Mouse (Mus musculus): ENCODE measurements at regions not wholly inside any gene's neighbourhood (a gene's known extent, or its start where the extent isn't known, plus 50 kb on each side); places are given as distances from the start of the nearest gene placed in this dataset.

DNA sequence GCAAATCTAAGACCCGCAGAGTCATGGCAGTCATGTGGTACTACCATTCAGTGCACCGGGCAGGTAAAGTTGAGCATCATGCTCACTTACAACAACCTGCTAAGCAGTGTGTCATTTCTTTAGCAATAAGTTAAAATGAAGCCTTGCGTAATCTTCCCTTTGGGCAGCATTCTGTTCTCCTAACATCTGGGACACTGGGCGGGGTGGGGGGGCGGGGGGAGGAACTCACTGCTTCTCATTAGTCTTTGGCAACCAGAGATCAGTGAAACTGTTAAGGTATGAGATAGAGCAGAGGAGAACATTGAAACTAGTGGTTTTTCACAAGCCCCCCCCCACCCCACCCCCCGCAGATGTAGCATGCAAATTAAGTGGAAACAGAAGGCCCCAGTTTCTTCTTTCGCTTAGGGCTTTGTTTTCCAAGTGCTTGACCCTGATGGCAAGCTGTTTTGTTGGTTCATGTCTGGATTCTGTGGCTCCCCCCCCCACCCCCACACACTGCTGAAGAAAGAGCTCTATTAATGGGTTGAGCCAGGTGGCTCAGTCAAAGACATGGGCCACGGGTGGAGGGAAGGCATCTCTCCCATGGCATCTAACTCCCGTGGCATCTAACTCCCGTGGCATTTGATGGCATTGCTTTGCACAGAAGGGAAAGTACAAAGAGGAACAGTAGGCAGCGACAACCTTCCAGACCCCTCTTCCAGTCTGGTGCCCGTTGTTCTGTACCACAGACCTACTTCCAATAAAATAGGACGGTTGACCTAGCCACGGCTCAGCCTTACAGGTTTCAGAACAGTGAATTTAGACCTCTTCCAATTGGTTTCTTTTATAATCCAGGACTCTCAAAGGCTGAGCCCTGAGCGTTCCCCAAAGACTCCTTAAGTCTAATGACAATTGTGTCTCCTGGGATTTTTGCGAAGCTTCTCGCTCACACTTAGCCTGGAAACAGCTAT lies 97.2 kb upstream of the Cpm start:
- DNase-seq (ENCODE audit: low read depth, low spot score): no peak
- 86% methylated on average over 17 of the region's 17 CpGs for WGBS

DNA sequence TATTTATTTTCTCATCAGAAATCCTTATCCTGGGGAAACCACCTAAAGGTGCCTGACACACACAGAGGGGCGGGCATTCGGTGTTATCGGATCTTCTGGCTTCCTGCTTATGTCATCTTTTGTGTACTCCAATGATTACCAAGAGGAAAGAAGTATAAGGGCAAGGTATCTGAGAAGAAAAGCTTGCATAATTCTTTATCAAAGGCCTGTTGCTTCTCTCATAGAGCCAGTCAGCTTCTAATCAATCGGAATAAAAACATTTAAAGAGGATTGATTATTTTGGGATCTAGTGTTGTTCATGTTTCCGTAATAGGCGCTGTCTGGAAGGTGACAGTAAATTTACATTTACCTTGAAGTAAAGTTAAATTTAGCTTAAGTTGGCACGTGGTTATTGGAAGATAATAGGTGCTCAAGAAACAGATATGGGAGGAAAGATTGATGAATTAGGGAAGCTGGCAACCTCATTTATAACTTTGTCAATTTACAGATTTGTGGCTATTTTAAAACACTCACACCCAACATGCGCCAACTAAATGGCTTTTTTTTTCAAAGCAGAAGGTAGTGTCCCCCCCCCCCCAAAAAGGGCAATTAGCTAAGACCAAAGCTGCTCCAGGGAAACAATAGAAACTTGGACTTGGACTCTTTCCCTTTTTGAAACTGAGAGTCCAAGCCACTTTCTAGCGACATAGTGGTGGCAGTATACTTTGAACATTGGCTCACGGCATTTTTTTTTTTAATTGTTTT lies 98.3 kb upstream of the Cpm start:
- no peak for DNase-seq (ENCODE audit: low read depth, low spot score)
- whole genome bisulfite sequencing: 60% methylated on average over 10 of the region's 10 CpGs

DNA sequence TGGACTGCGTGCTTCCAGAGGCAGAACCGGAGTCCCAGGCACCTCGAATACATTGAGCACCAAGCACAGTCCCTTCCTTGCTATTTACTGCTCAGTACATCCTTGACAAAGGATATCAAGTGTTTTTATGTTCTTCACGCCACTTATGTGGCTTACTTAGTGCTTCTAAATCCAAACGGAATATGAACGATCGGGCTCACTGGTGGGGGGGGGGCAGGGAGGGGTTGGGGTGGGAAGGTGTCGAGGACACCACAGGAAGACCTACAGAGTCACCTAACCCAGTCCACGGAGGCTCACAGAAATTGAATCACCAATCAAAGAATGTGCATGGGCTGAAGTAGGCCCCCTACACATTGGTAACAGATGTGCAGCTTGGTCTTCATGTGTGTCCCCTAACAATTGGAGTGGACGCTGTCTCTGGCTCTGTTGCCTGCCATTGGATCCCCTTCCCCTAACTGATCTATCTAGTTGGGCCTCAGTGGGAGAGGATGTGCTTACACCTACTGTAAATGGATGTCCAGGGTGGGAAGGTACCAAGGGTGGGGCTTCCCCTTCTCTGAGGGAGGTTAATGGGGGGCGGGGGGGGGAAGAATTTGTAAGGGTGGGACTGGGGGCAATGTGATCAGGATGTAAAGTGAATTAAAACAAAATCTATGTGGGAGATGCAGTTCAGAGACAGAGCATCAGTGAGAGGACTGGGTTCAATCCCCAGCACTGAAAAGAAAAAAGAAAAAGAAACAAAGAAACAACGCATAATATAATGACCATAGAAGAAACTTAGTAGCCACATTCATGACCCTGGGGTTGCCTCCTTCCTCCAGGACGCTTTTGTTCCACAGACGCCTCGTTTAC lies 99.1 kb upstream of the Cpm start:
- DNase-seq (ENCODE audit: low read depth, low spot score): no peak
- 71% methylated on average over 15 of the region's 15 CpGs for WGBS

DNA sequence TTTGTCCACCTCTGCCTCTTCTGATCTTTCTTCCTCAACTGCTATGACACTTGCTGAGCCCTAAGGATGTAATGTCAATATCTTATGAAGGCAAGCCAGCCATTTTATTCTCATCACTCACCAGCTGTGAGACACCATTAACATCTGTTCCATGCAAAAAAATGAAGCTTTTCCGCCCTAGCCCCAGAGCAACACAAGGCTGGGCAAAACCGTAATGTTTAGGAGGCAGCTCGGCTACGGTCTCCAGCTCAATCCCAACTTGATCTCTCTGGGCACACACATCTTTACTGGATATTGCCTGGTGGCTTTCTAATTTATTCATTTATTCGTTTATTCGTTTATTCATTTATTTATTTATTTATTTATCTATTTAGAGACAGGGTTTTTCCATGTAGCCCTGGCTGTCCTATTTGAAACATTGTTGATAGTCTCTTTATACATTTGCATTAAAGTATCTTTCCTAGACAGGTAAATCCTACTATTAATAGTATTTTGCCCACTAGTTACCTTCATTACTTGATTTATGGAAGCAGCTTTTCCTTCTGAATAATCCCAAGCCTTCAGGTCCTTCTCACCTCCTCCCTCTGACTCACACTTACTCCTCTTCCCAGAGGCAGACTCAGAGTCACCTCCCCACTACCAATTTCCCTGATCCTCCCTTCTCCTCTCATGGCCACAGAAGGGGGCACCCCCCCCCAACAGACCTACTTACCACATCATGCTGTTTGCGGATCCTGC lies 99.9 kb upstream of the Cpm start:
- DNase-seq (ENCODE audit: low read depth, low spot score): no peak
- 88% methylated on average over 7 of the region's 7 CpGs for WGBS

DNA sequence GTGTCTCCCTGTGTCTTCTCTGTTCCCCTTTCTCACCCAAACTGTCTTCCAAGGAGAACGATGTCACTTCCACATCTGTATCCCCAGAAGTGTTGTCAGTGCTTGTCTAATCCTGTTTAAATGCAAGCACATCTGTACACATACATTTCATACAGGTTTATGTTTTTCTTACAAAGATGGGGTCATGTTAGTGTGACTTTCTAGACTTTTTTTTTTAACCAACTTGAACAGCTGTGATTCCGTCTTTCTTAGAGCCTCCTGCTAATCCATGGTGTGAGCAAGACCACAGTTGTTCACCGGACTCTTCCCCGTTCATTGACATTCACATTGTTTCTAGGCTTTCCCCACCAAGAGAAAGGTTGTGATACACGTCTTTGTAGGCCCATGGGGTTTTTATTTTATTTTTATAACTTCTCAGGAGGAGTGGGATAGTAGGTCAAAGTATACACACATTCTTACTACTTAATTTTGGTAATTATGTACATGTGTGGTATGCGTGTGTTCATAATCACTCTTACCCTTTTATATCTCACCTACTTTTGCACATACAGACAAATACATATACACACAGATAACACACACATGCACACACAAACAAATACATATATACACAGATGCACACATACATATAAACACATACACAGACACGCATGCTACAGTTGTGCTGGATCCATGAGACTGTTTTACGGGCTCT lies 100.6 kb upstream of the Cpm start:
- WGBS: 91% methylated on average over 8 of the region's 8 CpGs
- DNase-seq (ENCODE audit: low read depth, low spot score): no peak

DNA sequence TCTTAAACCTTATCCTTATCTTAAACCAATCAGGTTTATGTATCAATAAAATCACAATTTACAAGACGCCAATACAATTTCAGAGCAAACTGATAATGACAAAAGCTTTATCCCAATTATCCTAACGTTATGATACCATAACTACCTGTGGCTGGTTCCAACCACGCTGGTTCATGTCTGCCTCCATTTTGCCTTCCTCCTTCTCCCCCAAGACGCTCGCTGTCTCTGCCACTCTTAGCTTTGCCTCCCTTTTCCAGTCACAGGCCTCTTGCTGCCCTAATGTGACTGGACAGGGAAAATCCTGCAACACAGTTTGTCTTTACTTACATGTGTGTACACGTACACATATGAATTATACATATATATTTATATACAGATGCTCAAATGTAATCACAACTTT lies 101.3 kb upstream of the Cpm start:
- 74% methylated on average over 6 of the region's 6 CpGs for WGBS
- DNase-seq (ENCODE audit: low read depth, low spot score): no peak

DNA sequence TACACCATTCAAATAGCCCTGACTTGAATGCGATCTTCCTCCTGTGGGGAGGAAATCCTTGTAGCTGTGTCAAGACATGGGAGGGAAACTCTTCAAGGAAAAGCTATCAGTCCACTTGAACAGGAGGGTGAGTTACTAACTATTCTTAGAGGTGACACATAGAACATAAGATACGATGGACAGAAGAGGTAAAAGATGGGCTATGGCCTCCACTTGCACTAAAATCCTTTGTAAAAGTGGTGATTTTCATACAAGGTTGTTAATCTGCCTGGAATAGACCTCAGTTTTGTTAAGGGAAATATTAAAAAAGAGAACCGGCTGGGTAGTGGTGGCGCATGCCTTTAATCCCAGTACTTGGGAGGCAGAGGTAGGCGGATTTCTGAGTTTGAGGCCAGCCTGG lies 102.1 kb upstream of the Cpm start:
- WGBS: 87% methylated on average over 5 of the region's 5 CpGs
- DNase-seq (ENCODE audit: low read depth, low spot score): no peak

DNA sequence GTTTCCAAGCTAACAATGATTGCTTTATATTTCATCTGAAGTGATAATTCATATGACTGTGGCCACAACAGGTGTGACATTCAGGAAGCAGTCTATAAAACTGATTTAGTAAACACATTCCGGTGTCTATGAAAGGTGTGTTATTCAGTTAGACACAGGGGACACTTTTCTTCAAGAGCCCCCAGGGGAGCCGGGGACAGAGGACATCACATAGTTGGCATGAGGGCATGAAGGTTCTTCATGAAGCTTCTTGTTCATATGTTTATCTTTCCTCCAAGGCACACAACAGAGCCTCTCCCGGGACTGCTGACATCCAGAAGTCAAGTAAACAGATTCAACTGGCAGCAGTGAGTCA lies 102.5 kb upstream of the Cpm start:
- 20% methylated on average over 3 of the region's 3 CpGs for WGBS

DNA sequence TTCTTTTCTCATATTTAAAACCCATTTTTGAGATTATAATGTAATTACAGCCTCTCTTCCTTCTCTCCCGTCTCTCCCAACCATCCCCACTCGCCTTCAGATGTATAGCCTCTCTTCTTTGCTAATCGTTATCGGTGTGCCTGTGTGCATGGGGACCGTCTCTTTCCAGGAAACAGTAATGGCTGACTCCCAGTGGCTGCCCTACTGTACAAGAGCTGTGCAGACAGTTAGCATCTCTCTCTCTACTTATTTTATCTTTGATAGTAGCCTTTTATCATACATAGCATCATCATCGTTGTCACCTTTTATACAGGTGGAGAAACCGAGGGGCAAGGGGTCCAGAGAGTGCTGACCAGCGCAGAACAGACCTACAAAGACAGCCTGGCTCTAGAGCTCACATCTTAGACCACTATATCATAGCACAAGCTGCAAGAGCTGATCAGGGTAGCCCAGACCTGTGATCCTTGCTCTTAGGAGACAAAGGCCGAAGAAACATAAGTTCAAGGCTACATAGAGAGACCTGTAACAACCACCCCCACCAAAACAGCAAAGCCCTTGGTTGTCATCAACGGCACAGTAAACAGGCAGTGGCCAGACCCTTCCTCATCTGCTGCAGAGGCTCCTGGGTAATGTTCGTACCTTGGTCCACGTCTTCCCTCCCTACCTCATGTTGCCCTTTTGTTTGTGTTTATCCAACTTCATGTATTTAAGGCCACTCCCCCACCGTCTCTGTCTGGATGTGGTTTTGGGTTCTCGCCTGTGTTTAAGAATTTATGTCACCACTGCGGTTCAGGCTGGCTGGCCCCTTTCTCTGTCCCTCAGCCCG lies 103.1 kb upstream of the Cpm start:
- 62% methylated on average over 16 of the region's 16 CpGs for WGBS

More for the DNA sequence above, 102.5 kb upstream of the Cpm start:
- DNase-seq (ENCODE audit: low read depth, low spot score): no peak

DNA sequence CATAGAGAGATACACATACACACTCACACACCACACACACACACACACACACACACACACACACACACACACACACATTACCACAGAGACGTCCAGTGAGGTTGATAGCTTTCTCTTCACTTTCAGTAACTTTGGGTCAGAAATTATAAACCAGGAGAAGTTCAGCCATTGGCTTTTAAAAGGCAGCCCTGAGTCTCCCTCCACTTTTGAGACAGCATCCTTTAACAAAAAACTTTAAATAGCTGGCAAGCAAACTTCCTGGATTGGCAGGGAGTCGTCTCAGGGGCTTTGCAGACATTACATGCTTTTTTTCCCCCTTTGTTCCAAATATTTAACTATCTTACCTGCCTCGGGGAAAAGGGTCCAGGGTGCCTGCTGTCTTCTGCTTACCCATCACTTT lies 103.7 kb upstream of the Cpm start:
- DNase-seq (ENCODE audit: low read depth, low spot score): no peak
- 43% methylated on average over 3 of the region's 3 CpGs for WGBS

More for the DNA sequence above, 103.1 kb upstream of the Cpm start:
- no peak for DNase-seq (ENCODE audit: low read depth, low spot score)

DNA sequence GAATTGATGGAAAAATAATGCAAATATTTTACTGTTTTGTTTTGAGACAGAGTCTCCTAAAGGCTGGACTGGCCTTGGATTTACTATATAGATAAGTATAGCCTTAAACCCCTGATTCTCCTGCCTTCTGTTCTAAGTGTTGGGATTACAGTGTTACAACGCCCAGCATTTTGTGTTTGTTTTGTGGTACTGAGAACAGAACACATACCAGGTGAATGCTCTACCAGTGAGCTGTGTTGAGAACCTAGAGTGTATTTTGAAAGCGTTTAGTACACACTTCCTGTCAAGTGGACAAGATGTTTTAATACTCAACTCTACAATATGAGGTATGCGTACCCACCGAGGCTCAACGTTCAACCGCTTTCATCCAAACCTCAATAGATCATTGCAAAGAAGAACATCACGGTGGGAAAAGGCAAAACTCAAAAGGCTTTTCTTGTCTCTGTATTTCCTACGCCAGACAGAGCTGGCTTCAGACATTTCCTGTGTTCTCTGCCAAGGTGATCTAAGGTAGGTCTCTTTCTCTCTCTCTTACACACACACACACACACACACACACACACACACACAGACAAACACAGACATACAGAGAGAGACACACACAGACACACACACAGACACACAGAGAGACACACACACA lies 104.3 kb upstream of the Cpm start:
- DNase-seq (ENCODE audit: low read depth, low spot score): no peak
- WGBS: 71% methylated on average over 8 of the region's 8 CpGs

DNA sequence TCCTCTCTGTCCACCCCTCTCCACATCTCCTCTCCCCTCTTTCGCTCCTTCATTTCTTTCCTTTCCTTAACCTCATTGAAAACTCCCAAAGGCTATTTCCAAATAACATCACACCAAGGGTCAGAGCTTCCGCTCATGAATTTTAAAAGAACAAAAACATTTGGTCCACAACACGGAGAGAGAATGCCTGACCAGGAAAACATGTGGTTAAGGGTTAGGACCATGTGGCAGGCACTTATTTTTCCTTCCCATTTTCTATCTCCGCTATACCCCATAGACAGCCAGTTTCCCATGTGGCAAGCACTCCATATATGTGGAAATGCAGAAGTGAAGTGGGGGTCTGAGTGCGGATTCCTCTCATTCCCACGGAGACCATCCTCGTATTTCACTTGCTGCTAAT lies 105.2 kb upstream of the Cpm start:
- no peak for DNase-seq (ENCODE audit: low read depth, low spot score)
- WGBS: 82% methylated on average over 7 of the region's 7 CpGs

DNA sequence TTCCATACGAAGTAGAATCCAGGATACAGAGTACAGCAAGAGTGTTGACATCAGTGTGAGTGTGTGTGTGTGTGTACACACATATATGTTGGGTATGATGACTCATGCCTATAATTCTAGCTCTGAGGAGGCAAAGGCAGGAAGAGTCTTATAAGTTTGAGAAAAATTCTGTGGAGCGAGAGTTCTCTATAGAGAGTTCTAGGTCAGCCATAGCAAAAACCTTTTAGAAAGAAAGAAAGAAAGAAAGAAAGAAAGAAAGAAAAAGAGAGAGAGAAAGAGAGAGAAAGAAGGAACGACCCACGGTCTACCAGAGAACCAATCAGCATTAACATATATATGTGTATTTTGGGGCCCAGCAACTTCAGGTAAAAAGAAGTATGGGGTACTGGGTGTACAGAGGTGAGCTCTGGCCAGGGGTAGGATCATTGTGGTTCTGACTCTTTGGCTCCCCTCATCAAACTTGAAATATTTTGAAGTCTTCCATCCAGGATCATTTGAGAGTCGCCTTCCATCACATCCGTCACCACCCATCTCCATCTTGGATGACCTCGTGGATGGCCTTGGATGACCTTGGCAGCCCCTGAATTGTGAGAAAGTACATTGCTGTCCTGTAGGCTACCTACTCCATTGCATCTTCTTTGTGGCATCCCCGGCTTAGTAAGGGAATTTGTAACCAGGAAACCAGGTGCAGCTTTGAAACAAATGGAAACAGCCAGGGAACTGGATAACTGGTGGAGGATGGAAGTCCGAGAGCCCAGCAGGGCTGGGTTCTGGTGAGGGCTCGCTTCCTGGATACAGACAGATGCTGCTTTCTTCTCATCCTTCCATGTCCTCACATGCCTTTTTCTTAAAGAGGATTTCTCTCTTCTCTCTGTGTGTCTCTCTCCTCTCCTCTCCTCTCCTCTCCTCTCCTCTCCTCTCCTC lies 106.1 kb upstream of the Cpm start:
- 89% methylated on average over 10 of the region's 10 CpGs for WGBS
- no peak for DNase-seq (ENCODE audit: low read depth, low spot score)

DNA sequence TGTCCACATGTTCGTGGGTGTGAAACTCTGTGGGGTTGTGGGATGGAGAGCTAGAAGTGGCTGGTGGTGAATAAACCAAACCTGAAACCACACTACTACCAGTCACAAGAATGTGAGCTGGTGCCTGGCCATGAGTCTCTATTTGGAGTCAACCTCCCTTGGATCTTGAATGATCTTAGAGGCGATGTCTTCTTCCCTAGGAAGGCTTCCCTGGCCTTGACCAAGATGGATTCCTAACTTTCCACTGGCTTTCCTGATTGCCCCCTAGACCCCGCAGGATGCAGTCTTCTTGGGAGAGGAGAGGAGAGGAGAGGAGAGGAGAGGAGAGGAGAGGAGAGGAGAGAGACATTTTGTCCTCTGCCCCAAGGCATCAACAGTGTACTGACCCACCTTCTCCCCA lies 106.9 kb upstream of the Cpm start:
- no peak for DNase-seq (ENCODE audit: low read depth, low spot score)
- 74% methylated on average over 3 of the region's 3 CpGs for WGBS

DNA sequence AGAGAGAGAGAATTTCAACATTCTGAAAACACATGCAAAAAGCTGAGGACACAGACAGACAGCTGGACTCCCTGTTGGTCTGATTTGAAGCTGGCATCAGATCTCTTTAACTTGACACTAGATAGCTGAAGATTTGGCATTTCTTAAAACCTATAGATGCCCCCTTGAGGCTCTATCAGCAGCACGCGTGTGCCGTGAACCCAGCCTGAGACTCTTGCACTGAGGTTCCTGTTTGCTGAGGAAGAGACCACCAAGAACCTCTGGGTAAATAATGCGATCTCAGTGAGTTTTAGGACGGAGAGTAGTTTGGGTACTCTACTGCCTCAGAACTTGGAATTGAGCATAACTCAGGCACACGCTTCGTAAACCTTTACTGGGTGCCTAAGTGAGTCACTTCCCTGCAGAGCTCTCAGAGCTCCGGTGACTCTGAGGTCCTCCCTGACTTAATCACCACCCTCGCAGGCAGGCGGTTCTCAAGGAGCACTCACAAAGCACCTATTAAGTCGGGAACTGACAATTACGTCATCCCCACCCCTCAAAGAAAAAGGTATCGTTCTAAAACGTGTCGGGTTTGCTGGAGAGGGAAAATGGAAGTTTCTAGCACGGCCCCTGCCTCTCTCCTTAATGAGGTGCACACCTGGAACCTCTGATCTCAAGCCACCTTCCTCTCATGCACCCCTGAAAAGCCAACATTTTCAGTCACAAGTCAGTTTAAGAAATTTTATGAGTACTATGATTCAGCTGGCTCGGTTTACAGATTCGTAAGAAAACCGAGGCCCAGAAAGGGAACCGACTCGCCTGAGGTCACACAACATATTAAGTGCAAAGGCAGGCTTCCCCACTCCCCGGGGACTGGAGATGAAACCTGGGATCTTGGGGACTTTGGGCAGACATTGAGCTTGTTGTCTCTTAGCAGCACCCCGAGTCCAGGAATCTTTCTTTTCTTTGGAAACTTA lies 107.7 kb upstream of the Cpm start:
- DNase-seq (ENCODE audit: low read depth, low spot score): no peak

More for the DNA sequence above, 107.7 kb upstream of the Cpm start:
- WGBS: 64% methylated on average over 23 of the region's 23 CpGs
